Mouse (Mus musculus) brain, adult 10 weeks (tissue): Measurements from ENCODE around the gene Akap8l. TPM values are rescaled to one million over a fixed set of nuclear protein-coding genes. Genes with fewer than 3 reads are reported as not detected.

Experiments used
- polyA plus RNA-seq: library from polyadenylated mRNA; stranded (reverse); fragments of 350-450 nt; fragmentation: Illumina TruSeq; extraction: RNeasy Lipid Tissue Mini Kit (QIAGEN cat#74804); gene quantifications from one replicate; pipeline ENCODE4 v1.2.3, GENCODE M21; 2015; ENCODE audit warnings: low read depth, low replicate concordance

Akap8l gene
- polyA plus RNA-seq: 154 TPM

GRCm38 (mm10) chr17:32350382-32350983 is at the start of gene Akap8l:
Akap8l (minus strand) TSS chr17:32350607.

GRCm38 (mm10) chr17:32389101-32389659 is 38.8 kb upstream of the Akap8l start, which contains the start of gene Wiz:
Wiz (minus strand) TSS chr17:32389439.

GRCm38 (mm10) chr17:32320597-32321389 is 29.6 kb downstream of the Akap8l start, which contains the start of gene Akap8:
Akap8 (minus strand) TSS chr17:32321238.

GRCm38 (mm10) chr17:32284262-32285137 is 65.9 kb downstream of the Akap8l start, which contains the start of gene Brd4:
Brd4 (minus strand) TSS chr17:32284722.

Other genes starting within 250 kb of the Akap8l start
- gene Notch3, start 183.8 kb downstream of the Akap8l start, polyA plus RNA-seq: 4.6 TPM
- gene Ephx3, start 161.1 kb downstream of the Akap8l start, polyA plus RNA-seq: 0.58 TPM
- 49.3 TPM for gene Brd4, start 65.9 kb downstream of the Akap8l start, polyA plus RNA-seq
- gene Akap8, start 29.4 kb downstream of the Akap8l start, polyA plus RNA-seq: 65.8 TPM
- gene Wiz, start 38.8 kb upstream of the Akap8l start, polyA plus RNA-seq: 24.6 TPM
- 3.5 TPM for gene Rasal3, start 53.0 kb upstream of the Akap8l start, polyA plus RNA-seq
- not detected for gene Pglyrp2, start 73.6 kb upstream of the Akap8l start, polyA plus RNA-seq
- not detected for gene Cyp4f39, start 102.1 kb upstream of the Akap8l start, polyA plus RNA-seq
- 4.3 TPM for gene Cyp4f17, start 155.4 kb upstream of the Akap8l start, polyA plus RNA-seq
- 5.4 TPM for gene Cyp4f16, start 186.0 kb upstream of the Akap8l start, polyA plus RNA-seq